Mouse (Mus musculus): ENCODE results near the gene Dtnb. TPM values are rescaled to one million over a fixed set of nuclear protein-coding genes. Genes with fewer than 3 reads are reported as not detected.

Dtnb gene
- polyA plus RNA-seq, 1 experiment from 2014 or later = 17.3 TPM

- Histone ChIP-seq H3K9ac (ENCODE audit: low read depth, low read length) (no peak overlapping the region), H3K4me1 (ENCODE audit: control insufficient read depth, insufficient read depth, low read length) (peaks cover 13% of the 10 kb centered on the region), H3K9me3 (ENCODE audit: control insufficient read depth, low read length) (no peaks in the 10 kb centered on the region), H3K27me3 (replicated peaks; ENCODE audit: control insufficient read depth, insufficient read depth, low read length) (no peaks in the 10 kb centered on the region), H3K27ac (ENCODE audit: low read length) (no peak overlapping the region), H3K36me3 (ENCODE audit: control insufficient read depth, insufficient read depth, low read length) (no peaks in the 10 kb centered on the region), H3K4me3 (ENCODE audit: low read length) (no peak overlapping the region), H3K4me2 (ENCODE audit: low read depth, low read length) (no peak overlapping the region)
- ATAC-seq = no peak
- WGBS = 91% methylated on average over 3 of the region's 3 CpGs
These were observed 184.0 kb downstream of the Dtnb start for GRCm38 (mm10) chr12:3756216-3756615.

DNA sequence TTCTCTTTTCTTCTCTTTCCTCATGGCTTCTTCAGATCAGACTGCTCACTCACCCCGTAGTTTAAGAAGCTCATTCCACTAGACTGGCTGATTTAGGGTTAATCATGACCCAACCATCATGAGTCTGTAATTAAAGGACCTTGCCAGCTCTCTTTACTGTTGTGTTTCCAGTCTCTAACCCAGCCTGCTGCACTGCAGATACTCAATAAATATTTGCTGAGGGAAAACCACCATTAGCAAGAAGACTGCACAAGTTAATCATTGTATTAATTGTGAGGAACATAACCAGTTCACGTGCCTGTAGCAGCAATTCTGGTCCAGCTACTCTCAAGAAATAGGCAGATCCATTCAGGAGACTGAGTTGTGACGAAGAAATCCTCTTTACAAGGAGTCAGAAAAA is 185.9 kb downstream of the Dtnb start:
- peaks cover 13% of the 10 kb centered on the region for H3K4me1 ChIP-seq (ENCODE audit: control insufficient read depth, insufficient read depth, low read length)
- no peaks in the 10 kb centered on the region for H3K27me3 ChIP-seq (replicated peaks; ENCODE audit: control insufficient read depth, insufficient read depth, low read length)
- no peak overlapping the region for H3K4me2 ChIP-seq (ENCODE audit: low read depth, low read length)
- 63% methylated on average over 3 of the region's 3 CpGs for WGBS
- H3K9me3 ChIP-seq (ENCODE audit: control insufficient read depth, low read length) = no peaks in the 10 kb centered on the region
- H3K36me3 ChIP-seq (ENCODE audit: control insufficient read depth, insufficient read depth, low read length) = no peaks in the 10 kb centered on the region
- peak; percentile 55 for ATAC-seq
- no peak overlapping the region for H3K9ac ChIP-seq (ENCODE audit: low read depth, low read length)
- H3K27ac ChIP-seq (ENCODE audit: low read length) = peak overlapping the region; percentile 42
- H3K4me3 ChIP-seq (ENCODE audit: low read length) = no peak overlapping the region

DNA sequence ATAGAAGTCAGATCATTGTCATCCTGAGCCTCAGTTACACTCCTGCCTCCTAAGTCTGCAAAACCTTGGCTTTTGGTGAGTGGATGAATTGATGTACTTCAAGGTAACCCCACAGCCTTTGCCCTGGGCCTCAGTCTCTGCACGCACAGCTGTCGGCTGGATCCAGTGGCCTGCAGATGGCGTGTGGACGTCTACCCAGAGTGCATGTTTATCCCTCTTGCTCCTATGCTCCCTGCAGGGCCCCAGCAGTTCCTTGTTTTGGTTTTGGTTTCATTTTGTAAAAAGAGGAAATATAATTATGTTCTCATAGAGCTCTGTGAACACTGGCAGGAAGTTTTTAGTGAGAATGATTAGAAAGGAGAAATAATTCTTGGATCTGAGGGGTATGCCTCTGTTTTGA is 187.2 kb downstream of the Dtnb start:
- no peak overlapping the region for H3K4me2 ChIP-seq (ENCODE audit: low read depth, low read length)
- ATAC-seq = peak; percentile 92
- peaks cover 13% of the 10 kb centered on the region for H3K4me1 ChIP-seq (ENCODE audit: control insufficient read depth, insufficient read depth, low read length)
- 0 out of 2 replicates have a peak overlapping the region, but pooled peaks have one; percentile 70 for H3K27ac ChIP-seq (ENCODE audit: low read length)
- peak overlapping the region; percentile 33; the same call in 1 of the 2 replicates for H3K9ac ChIP-seq (ENCODE audit: low read depth, low read length)
- WGBS = 11% methylated on average over 4 of the region's 4 CpGs
- H3K4me3 ChIP-seq (ENCODE audit: low read length) = no peak overlapping the region
- no peaks in the 10 kb centered on the region for H3K27me3 ChIP-seq (replicated peaks; ENCODE audit: control insufficient read depth, insufficient read depth, low read length)
- H3K9me3 ChIP-seq (ENCODE audit: control insufficient read depth, low read length) = no peaks in the 10 kb centered on the region
- H3K36me3 ChIP-seq (ENCODE audit: control insufficient read depth, insufficient read depth, low read length) = no peaks in the 10 kb centered on the region

DNA sequence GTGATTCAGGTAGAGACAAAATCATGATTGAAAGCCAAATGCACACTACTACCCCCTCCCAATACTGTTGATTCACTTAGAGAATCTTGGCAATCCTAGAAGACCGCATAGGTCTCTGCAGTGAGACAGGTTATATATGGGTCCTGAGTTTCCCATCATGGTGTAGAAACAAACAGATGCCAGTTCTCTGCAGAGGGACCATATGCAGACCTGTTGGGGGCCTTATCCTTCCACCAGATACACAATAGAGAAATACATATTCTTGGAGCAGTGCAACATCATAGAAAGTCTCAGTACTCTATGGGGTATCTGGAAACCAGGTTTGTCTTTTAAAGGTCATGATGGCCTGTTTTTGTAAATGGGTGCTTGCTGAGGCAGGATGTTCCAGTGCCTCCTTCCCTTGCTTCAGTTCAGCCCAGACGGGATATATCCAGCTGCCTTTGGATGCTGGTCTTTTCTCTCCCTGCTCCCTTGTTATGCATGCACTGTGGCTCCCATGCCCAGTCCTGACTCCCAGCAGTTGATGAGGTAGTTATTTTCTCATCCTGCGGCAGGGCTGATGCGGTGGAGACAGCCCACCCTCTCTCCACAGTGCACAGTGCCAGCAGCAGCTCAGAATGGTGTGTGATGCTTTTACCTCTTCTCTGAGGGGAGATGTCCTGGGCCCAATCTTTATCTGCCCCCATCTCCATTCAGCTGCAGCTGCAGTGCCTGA is 188.9 kb downstream of the Dtnb start:
- Histone ChIP-seq H3K4me2 (ENCODE audit: low read depth, low read length) (no peak overlapping the region), H3K27ac (ENCODE audit: low read length) (no peak overlapping the region), H3K36me3 (ENCODE audit: control insufficient read depth, insufficient read depth, low read length) (no peaks in the 10 kb centered on the region), H3K9me3 (ENCODE audit: control insufficient read depth, low read length) (no peaks in the 10 kb centered on the region), H3K4me1 (ENCODE audit: control insufficient read depth, insufficient read depth, low read length) (peaks cover 13% of the 10 kb centered on the region), H3K4me3 (ENCODE audit: low read length) (no peak overlapping the region), H3K9ac (ENCODE audit: low read depth, low read length) (no peak overlapping the region), H3K27me3 (replicated peaks; ENCODE audit: control insufficient read depth, insufficient read depth, low read length) (no peaks in the 10 kb centered on the region)
- 67% methylated on average over 4 of the region's 4 CpGs for WGBS
- ATAC-seq = no peak

GRCm38 (mm10) chr12:3761591-3762295 is 189.6 kb downstream of the Dtnb start:
- H3K27ac ChIP-seq (ENCODE audit: low read length) = no peak overlapping the region

GRCm38 (mm10) chr12:3764191-3764804 is 192.1 kb downstream of the Dtnb start:
- H3K27me3 ChIP-seq (replicated peaks; ENCODE audit: control insufficient read depth, insufficient read depth, low read length) = no peaks in the 10 kb centered on the region
- H3K9ac ChIP-seq (ENCODE audit: low read depth, low read length) = no peak overlapping the region
- peaks cover 2% of the 10 kb centered on the region for H3K4me1 ChIP-seq (ENCODE audit: control insufficient read depth, insufficient read depth, low read length)
- no peak overlapping the region for H3K4me3 ChIP-seq (ENCODE audit: low read length)
- no peak for ATAC-seq
- H3K4me2 ChIP-seq (ENCODE audit: low read depth, low read length) = no peak overlapping the region
- H3K9me3 ChIP-seq (ENCODE audit: control insufficient read depth, low read length) = no peaks in the 10 kb centered on the region
- H3K36me3 ChIP-seq (ENCODE audit: control insufficient read depth, insufficient read depth, low read length) = no peaks in the 10 kb centered on the region
- H3K27ac ChIP-seq (ENCODE audit: low read length) = no peak overlapping the region
- 70% methylated on average over 3 of the region's 3 CpGs for WGBS

More at GRCm38 (mm10) chr12:3761591-3762295, 189.6 kb downstream of the Dtnb start:
- peaks cover 13% of the 10 kb centered on the region for H3K4me1 ChIP-seq (ENCODE audit: control insufficient read depth, insufficient read depth, low read length)
- H3K36me3 ChIP-seq (ENCODE audit: control insufficient read depth, insufficient read depth, low read length) = no peaks in the 10 kb centered on the region
- H3K9me3 ChIP-seq (ENCODE audit: control insufficient read depth, low read length) = no peaks in the 10 kb centered on the region
- no peak overlapping the region for H3K9ac ChIP-seq (ENCODE audit: low read depth, low read length)
- H3K4me2 ChIP-seq (ENCODE audit: low read depth, low read length) = no peak overlapping the region
- WGBS = 65% methylated on average over 6 of the region's 6 CpGs
- no peak overlapping the region for H3K4me3 ChIP-seq (ENCODE audit: low read length)
- ATAC-seq = no peak
- H3K27me3 ChIP-seq (replicated peaks; ENCODE audit: control insufficient read depth, insufficient read depth, low read length) = no peaks in the 10 kb centered on the region

GRCm38 (mm10) chr12:3767360-3767759 is 195.2 kb downstream of the Dtnb start:
- H3K27me3 ChIP-seq (replicated peaks; ENCODE audit: control insufficient read depth, insufficient read depth, low read length) = no peaks in the 10 kb centered on the region
- 73% methylated on average over 8 of the region's 8 CpGs for WGBS
- no peak overlapping the region for H3K27ac ChIP-seq (ENCODE audit: low read length)
- no peak for ATAC-seq
- H3K4me1 ChIP-seq (ENCODE audit: control insufficient read depth, insufficient read depth, low read length) = no peaks in the 10 kb centered on the region
- no peak overlapping the region for H3K4me2 ChIP-seq (ENCODE audit: low read depth, low read length)
- H3K9me3 ChIP-seq (ENCODE audit: control insufficient read depth, low read length) = no peaks in the 10 kb centered on the region
- H3K9ac ChIP-seq (ENCODE audit: low read depth, low read length) = no peak overlapping the region
- H3K4me3 ChIP-seq (ENCODE audit: low read length) = no peak overlapping the region
- H3K36me3 ChIP-seq (ENCODE audit: control insufficient read depth, insufficient read depth, low read length) = no peaks in the 10 kb centered on the region

- no peak overlapping the region for H3K9ac ChIP-seq (ENCODE audit: low read depth, low read length)
- no peak overlapping the region for H3K4me3 ChIP-seq (ENCODE audit: low read length)
- no peaks in the 10 kb centered on the region for H3K36me3 ChIP-seq (ENCODE audit: control insufficient read depth, insufficient read depth, low read length)
- H3K27me3 ChIP-seq (replicated peaks; ENCODE audit: control insufficient read depth, insufficient read depth, low read length) = no peaks in the 10 kb centered on the region
- 95% methylated on average over 4 of the region's 4 CpGs for WGBS
- H3K9me3 ChIP-seq (ENCODE audit: control insufficient read depth, low read length) = no peaks in the 10 kb centered on the region
- H3K4me2 ChIP-seq (ENCODE audit: low read depth, low read length) = no peak overlapping the region
- no peak for ATAC-seq
- no peak overlapping the region for H3K27ac ChIP-seq (ENCODE audit: low read length)
- no peaks in the 10 kb centered on the region; the same call in 1 of the 2 replicates for H3K4me1 ChIP-seq (ENCODE audit: control insufficient read depth, insufficient read depth, low read length)
These were observed 196.2 kb downstream of the Dtnb start for GRCm38 (mm10) chr12:3768391-3768790.

- Histone ChIP-seq H3K4me2 (ENCODE audit: low read depth, low read length) (no peak overlapping the region), H3K4me3 (ENCODE audit: low read length) (no peak overlapping the region), H3K9me3 (ENCODE audit: control insufficient read depth, low read length) (no peaks in the 10 kb centered on the region), H3K27ac (ENCODE audit: low read length) (no peak overlapping the region), H3K27me3 (replicated peaks; ENCODE audit: control insufficient read depth, insufficient read depth, low read length) (no peaks in the 10 kb centered on the region), H3K36me3 (ENCODE audit: control insufficient read depth, insufficient read depth, low read length) (no peaks in the 10 kb centered on the region), H3K4me1 (ENCODE audit: control insufficient read depth, insufficient read depth, low read length) (peaks cover 3% of the 10 kb centered on the region; the same call in 1 of the 2 replicates), H3K9ac (ENCODE audit: low read depth, low read length) (no peak overlapping the region)
- WGBS = 81% methylated on average over 2 of the region's 2 CpGs
- no peak for ATAC-seq
These were observed 198.4 kb downstream of the Dtnb start for GRCm38 (mm10) chr12:3770546-3770945.
